Mouse (Mus musculus): ENCODE results near the gene Gen1. TPM values are rescaled to one million over a fixed set of nuclear protein-coding genes. Genes with fewer than 3 reads are reported as not detected.
A peak's percentile ranks its signal among the peaks of the same experiment; 100 is the strongest.

The Gen1 gene
- polyA plus RNA-seq, 1 experiment from 2014 or later, result 1.6 TPM

DNA sequence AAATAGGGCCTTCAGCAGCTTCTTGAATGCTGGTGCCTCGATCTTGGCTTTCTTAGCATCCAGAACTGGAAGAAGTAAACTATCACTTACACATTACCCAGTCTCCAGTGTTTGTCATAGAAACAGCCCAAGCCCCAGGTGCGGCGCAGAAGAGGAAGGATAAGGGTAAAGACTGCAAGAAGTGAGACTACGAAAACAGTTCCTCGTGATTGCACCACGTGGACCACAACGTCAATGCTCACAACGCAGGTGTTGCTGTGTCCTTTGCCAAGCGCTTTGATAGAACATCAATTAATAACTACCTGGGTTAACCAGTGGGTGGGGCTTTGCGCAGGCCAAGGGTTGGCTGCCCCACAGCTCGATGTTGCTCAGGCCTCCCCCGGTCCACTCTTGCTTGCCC lies 64.9 kb downstream of the Gen1 start:
- Histone ChIP-seq H3K9ac (no peak overlapping the region), H3K4me3 (no peak overlapping the region), H3K4me1 (0 out of 2 replicates have a peak, but pooled peaks cover 7% of the 10 kb centered on the region), H3K27ac (no peak overlapping the region), H3K4me2 (no peak overlapping the region), H3K27me3 (replicated peaks) (no peaks in the 10 kb centered on the region), H3K9me3 (no peaks in the 10 kb centered on the region), H3K36me3 (replicated peaks) (no peaks in the 10 kb centered on the region)
- no peak for ATAC-seq (replicated peaks)
- WGBS, result 96% methylated on average over 12 of the region's 12 CpGs

- 46% methylated on average over 2 of the region's 2 CpGs for WGBS
- Histone ChIP-seq H3K27me3 (replicated peaks) (no peaks in the 10 kb centered on the region), H3K27ac (no peak overlapping the region), H3K36me3 (replicated peaks) (no peaks in the 10 kb centered on the region), H3K4me3 (no peak overlapping the region), H3K4me2 (no peak overlapping the region), H3K9me3 (no peaks in the 10 kb centered on the region), H3K4me1 (0 out of 2 replicates have a peak, but pooled peaks cover 7% of the 10 kb centered on the region), H3K9ac (no peak overlapping the region)
- no peak for ATAC-seq (replicated peaks)
These were observed 67.0 kb downstream of the Gen1 start for GRCm38 (mm10) chr12:11198551-11198950.

DNA sequence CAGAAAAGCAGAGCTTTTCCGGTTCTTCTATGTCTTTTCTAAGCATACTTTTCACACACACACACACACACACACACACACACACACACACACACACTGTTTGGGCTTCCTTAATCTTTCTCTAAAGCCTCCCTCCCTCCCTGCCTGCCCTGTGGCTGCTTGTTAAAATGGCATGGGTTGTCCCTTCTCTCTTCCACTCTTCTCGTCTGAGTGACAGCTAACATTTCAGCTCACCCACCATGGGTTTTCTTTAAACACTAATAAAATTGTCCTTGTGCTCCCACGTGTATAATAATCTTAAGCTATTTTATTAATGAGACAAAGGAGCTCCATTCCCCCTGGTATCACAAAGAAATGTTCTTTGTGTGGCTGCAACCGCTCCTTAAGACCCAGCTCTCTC lies 67.6 kb downstream of the Gen1 start:
- Histone ChIP-seq H3K4me3 (no peak overlapping the region), H3K4me2 (no peak overlapping the region), H3K9me3 (no peaks in the 10 kb centered on the region), H3K9ac (no peak overlapping the region), H3K4me1 (0 out of 2 replicates have a peak, but pooled peaks cover 7% of the 10 kb centered on the region), H3K27ac (no peak overlapping the region), H3K36me3 (replicated peaks) (no peaks in the 10 kb centered on the region), H3K27me3 (replicated peaks) (no peaks in the 10 kb centered on the region)
- 16% methylated on average over 4 of the region's 4 CpGs for WGBS
- peak; percentile 51; the same call in 1 of the 2 replicates for ATAC-seq (replicated peaks)

GRCm38 (mm10) chr12:11196830-11197229 lies 68.8 kb downstream of the Gen1 start:
- no peak overlapping the region for H3K9ac ChIP-seq
- no peak for ATAC-seq (replicated peaks)
- WGBS, result 53% methylated on average over 5 of the region's 5 CpGs
- H3K27ac ChIP-seq, result no peak overlapping the region
- H3K4me3 ChIP-seq, result no peak overlapping the region
- H3K4me1 ChIP-seq, result 0 out of 2 replicates have a peak, but pooled peaks cover 7% of the 10 kb centered on the region
- H3K9me3 ChIP-seq, result no peaks in the 10 kb centered on the region
- peak overlapping the region; percentile 46; the same call in 1 of the 2 replicates for H3K4me2 ChIP-seq
- no peaks in the 10 kb centered on the region for H3K36me3 ChIP-seq (replicated peaks)
- no peaks in the 10 kb centered on the region for H3K27me3 ChIP-seq (replicated peaks)

- Histone ChIP-seq H3K27me3 (replicated peaks) (no peaks in the 10 kb centered on the region), H3K36me3 (replicated peaks) (no peaks in the 10 kb centered on the region), H3K4me3 (peak overlapping the region; percentile 17), H3K9me3 (no peaks in the 10 kb centered on the region), H3K9ac (no peak overlapping the region), H3K4me1 (0 out of 2 replicates have a peak, but pooled peaks cover 7% of the 10 kb centered on the region), H3K27ac (no peak overlapping the region), H3K4me2 (peak overlapping the region; percentile 46)
- ATAC-seq (replicated peaks), result peak; percentile 77
- 10% methylated on average over 19 of the region's 19 CpGs for WGBS
These were observed 69.4 kb downstream of the Gen1 start for GRCm38 (mm10) chr12:11196142-11196597.

DNA sequence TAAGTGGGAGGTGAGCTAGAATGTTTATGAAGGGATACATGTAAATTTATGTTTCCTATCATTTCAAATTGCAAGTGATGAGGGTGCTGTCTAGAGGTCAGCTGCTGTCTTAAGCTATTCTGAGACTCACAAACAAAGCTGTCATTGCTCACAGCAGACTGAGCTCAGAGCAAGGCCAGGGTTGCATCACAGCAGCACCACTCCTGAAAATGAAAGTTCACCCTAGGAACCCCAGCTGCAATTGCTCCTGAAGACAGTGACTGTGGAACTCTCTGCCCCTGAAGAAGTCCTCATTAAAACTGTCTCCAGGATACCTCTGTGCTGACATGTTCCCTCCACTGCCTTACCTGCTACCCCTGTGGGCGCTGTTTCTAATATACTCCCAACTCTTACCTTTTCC lies 70.6 kb downstream of the Gen1 start:
- Histone ChIP-seq H3K9me3 (no peaks in the 10 kb centered on the region), H3K27ac (no peak overlapping the region), H3K4me1 (0 out of 2 replicates have a peak, but pooled peaks cover 7% of the 10 kb centered on the region), H3K4me2 (no peak overlapping the region), H3K27me3 (replicated peaks) (no peaks in the 10 kb centered on the region), H3K36me3 (replicated peaks) (no peaks in the 10 kb centered on the region), H3K4me3 (no peak overlapping the region), H3K9ac (no peak overlapping the region)
- ATAC-seq (replicated peaks), result no peak
- WGBS, result 86% methylated on average over 1 of the region's 1 CpGs

Small RNAs within 50 kb of the gene (microRNA-seq; reads per million reads assigned to microRNA genes)
- gene Mir7675, result 1.1 reads per million

Other genes starting within 250 kb of the Gen1 start
- 0.47 and 0.59 TPM in 2 replicates for gene Kcns3, start 114.7 kb downstream of the Gen1 start, polyA plus RNA-seq (2015; fragmentation: Nextera tagmentation; extraction: Ambion mirVana)
- not detected in 2 replicates for gene Msgn1, start 56.8 kb downstream of the Gen1 start, polyA plus RNA-seq (2015; fragmentation: Nextera tagmentation; extraction: Ambion mirVana)
- gene Smc6, start 85 bp upstream of the Gen1 start, polyA plus RNA-seq (2015; fragmentation: Nextera tagmentation; extraction: Ambion mirVana), result 90.0 and 107 TPM in 2 replicates
- gene Vsnl1, start 170.8 kb upstream of the Gen1 start, polyA plus RNA-seq (2015; fragmentation: Nextera tagmentation; extraction: Ambion mirVana), result 64.5 and 70.1 TPM in 2 replicates
- gene Rad51ap2, start 190.3 kb upstream of the Gen1 start, polyA plus RNA-seq (2015; fragmentation: Nextera tagmentation; extraction: Ambion mirVana), result 0.36 and 0.41 TPM in 2 replicates

Data from midbrain, embryonic 15.5 days (tissue).